Mouse (Mus musculus) gonadal fat pad, adult 2 months (tissue): ENCODE data around the gene Luzp2. TPM values are rescaled to one million over a fixed set of nuclear protein-coding genes. Genes with fewer than 3 reads are reported as not detected.
"Not testable (repeated sequence)": the region's sequence is repeated elsewhere in the genome, so short reads cannot be mapped to it uniquely, and the experiment has no call there.

Source experiments
- DNase-seq: peaks from one replicate; pipeline ENCODE4 v3.0.0-alpha.2; 2012; ENCODE audit warnings: low read depth
- polyA plus RNA-seq: library from polyadenylated mRNA; depleted of rRNA; stranded (reverse); fragments of >200 nt; gene quantifications from 2 replicates; pipeline ENCODE4 v1.2.3, GENCODE M21; 2012

Luzp2 gene
- polyA plus RNA-seq, 1 experiment: 0.12 TPM

- no peak for DNase-seq
Measured at GRCm38 (mm10) chr7:55000397-55000796, 165.1 kb downstream of the Luzp2 start.

GRCm38 (mm10) chr7:55009173-55009771, 174.0 kb downstream of the Luzp2 start:
- no peak for DNase-seq

GRCm38 (mm10) chr7:55133850-55134249, 298.6 kb downstream of the Luzp2 start:
- DNase-seq: not testable (repeated sequence)

GRCm38 (mm10) chr7:55188927-55189326, 353.6 kb downstream of the Luzp2 start:
- no peak for DNase-seq

- DNase-seq: no peak
Measured at GRCm38 (mm10) chr7:55189496-55189895, 354.2 kb downstream of the Luzp2 start.

GRCm38 (mm10) chr7:55190655-55191054, 355.4 kb downstream of the Luzp2 start:
- no peak for DNase-seq

- no peak for DNase-seq
Measured at GRCm38 (mm10) chr7:55198806-55199205, 363.5 kb downstream of the Luzp2 start.

- no peak for DNase-seq
Measured at GRCm38 (mm10) chr7:55222997-55223396, 387.7 kb downstream of the Luzp2 start.

GRCm38 (mm10) chr7:55229407-55229806, 394.1 kb downstream of the Luzp2 start:
- no peak for DNase-seq
